Mouse (Mus musculus) small intestine, adult 2 months (tissue): ENCODE results near the gene Pitpnc1.

Source experiments
- CTCF ChIP-seq: fragments of 200-500 bp; IDR thresholded peaks from 2 replicates; pipeline ENCODE4 v1.5.1; 2012; ENCODE audit warnings: low read depth, mild to moderate bottlenecking, control low read depth, inconsistent platforms, low read length, moderate library complexity, mixed read lengths; ENCODE audit not compliant: insufficient replicate concordance, insufficient read length; ENCODE audit errors: extremely low read depth
- POLR2A ChIP-seq: fragments of 200-500 bp; IDR thresholded peaks from 2 replicates; pipeline ENCODE4 v1.6.1; 2012; ENCODE audit warnings: low read depth, mild to moderate bottlenecking, control low read depth, inconsistent platforms, low read length, moderate library complexity

DNA sequence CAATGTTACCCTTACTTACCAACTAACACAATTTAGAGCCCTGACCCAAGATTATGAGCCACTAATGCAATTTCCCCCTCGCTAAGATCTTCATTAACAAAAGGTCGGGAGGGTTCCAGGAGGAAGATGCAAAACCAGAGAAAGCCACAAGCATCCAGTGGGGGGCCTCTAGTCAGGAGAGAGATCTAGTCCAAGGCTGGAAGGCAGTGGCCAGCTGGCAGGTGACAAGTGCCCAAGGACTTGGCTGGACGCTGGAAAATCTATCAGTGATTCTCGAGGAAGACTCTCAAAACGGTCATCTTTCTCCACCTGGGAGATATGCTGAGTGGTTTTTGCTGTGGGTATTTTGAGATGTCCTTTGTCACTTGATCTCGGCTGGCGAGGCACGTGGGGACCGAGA, 196.3 kb downstream of the Pitpnc1 start:
- TF ChIP-seq CTCF (no peak), POLR2A (no peak)
